In genomic region chr9:42463220-42463989, GRCm38 (mm10) we compare ENCODE assay signal across 7 mouse cellular contexts. TPM values are rescaled to one million over a fixed set of nuclear protein-coding genes. Genes with fewer than 3 reads are reported as not detected.
A peak's percentile ranks its signal among the peaks of the same experiment; 100 is the strongest.
DNase-seq lines count a peak whose midpoint lies in the region; ATAC-seq and TF ChIP-seq lines count a peak whose summit lies in the region.

No protein-coding gene starts in this region.

- H3K9ac ChIP-seq in ES-Bruce4 (ENCODE audit: low read depth, poor library complexity, severe bottlenecking) = peak overlapping the region; percentile 32; the same call in 1 of the 2 replicates
- no peak overlapping the region for H3K9ac ChIP-seq in forebrain, embryonic 15.5 days (replicated peaks)

- H3K27me3 ChIP-seq in ES-Bruce4 (ENCODE audit: control insufficient read depth, insufficient read depth, low read length, poor library complexity, severe bottlenecking) = no peaks in the 10 kb centered on the region
- H3K27me3 ChIP-seq in forebrain, embryonic 15.5 days = no peaks in the 10 kb centered on the region

- no peak overlapping the region for H3K4me2 ChIP-seq in forebrain, embryonic 15.5 days (replicated peaks)

- ATAC-seq in forebrain, embryonic 15.5 days (replicated peaks) = peak; percentile 73

- TF ChIP-seq EP300 in ES-Bruce4 (IDR thresholded peaks at IDR 0.05; ENCODE audit: insufficient read depth, low read depth, low read length) = no peak

- H3K36me3 ChIP-seq in ES-Bruce4 (ENCODE audit: control insufficient read depth, insufficient read depth, low read length, poor library complexity, severe bottlenecking) = no peaks in the 10 kb centered on the region
- no peaks in the 10 kb centered on the region for H3K36me3 ChIP-seq in forebrain, embryonic 15.5 days

- no peak overlapping the region for H3K4me3 ChIP-seq in ES-Bruce4 (ENCODE audit: low read depth, low read length)
- no peak overlapping the region for H3K4me3 ChIP-seq in forebrain, embryonic 15.5 days

- WGBS in forebrain, embryonic 15.5 days = 42% methylated on average over 8 of the region's 8 CpGs

- no peak for TF ChIP-seq CTCF in ES-Bruce4 (IDR thresholded peaks at IDR 0.05; ENCODE audit: low read depth, low read length)

- no peaks in the 10 kb centered on the region for H3K9me3 ChIP-seq in ES-Bruce4 (replicated peaks; ENCODE audit: control insufficient read depth, insufficient read depth, low read length, poor library complexity, severe bottlenecking)
- H3K9me3 ChIP-seq in forebrain, embryonic 15.5 days = no peaks in the 10 kb centered on the region

- H3K4me1 ChIP-seq in ES-Bruce4 (ENCODE audit: control insufficient read depth, insufficient read depth, low read length) = peaks cover 8% of the 10 kb centered on the region
- H3K4me1 ChIP-seq in forebrain, embryonic 15.5 days = peaks cover 20% of the 10 kb centered on the region

- TF ChIP-seq POLR2A in ES-Bruce4 (IDR thresholded peaks at IDR 0.05; ENCODE audit: insufficient read depth, low read length) = no peak

- DNase-seq in R1 (ENCODE audit: low read depth, low spot score) = peak; percentile 87
- peak; percentile 92 for DNase-seq in kidney, adult 9 months
- DNase-seq in lung, postnatal 4 days = peak; percentile 76 to 82
- no peak for DNase-seq in B cell, adult 2 months
- no peak for DNase-seq in cerebellum, postnatal 14 days

- peak overlapping the region; percentile 84 for H3K27ac ChIP-seq in ES-Bruce4 (ENCODE audit: insufficient read depth, low read length)
- H3K27ac ChIP-seq in forebrain, embryonic 15.5 days (replicated peaks) = peak overlapping the region; percentile 30; the same call in 1 of the 2 replicates

RNA-seq across cellular contexts. Expression of gene Tbcel, which starts 44.2 kb away (rescaled TPM):
- 26.3 and 27.1 TPM in 2 replicates for polyA plus RNA-seq in ES-Bruce4 (2011; ENCODE audit: insufficient read depth, insufficient read length, low read depth, missing spikeins)
- polyA plus RNA-seq in forebrain, embryonic 15.5 days (2015; fragmentation: Nextera tagmentation; extraction: Ambion mirVana) = 5.3 and 5.4 TPM in 2 replicates

Comparison
In these comparisons a context has a peak if more than half of its experiments do, and no peak if none do; other contexts are left out.
1. DNase-seq: peak in R1 (single experiment), kidney, adult 9 months (single experiment) and lung, postnatal 4 days (2 of 2); none in B cell, adult 2 months (0 of 2) and cerebellum, postnatal 14 days (0 of 2).